Mouse (Mus musculus): ENCODE results near the gene Coro2a.
"Not testable (repeated sequence)": the region's sequence is repeated elsewhere in the genome, so short reads cannot be mapped to it uniquely, and the experiment has no call there.

The Coro2a gene

DNA sequence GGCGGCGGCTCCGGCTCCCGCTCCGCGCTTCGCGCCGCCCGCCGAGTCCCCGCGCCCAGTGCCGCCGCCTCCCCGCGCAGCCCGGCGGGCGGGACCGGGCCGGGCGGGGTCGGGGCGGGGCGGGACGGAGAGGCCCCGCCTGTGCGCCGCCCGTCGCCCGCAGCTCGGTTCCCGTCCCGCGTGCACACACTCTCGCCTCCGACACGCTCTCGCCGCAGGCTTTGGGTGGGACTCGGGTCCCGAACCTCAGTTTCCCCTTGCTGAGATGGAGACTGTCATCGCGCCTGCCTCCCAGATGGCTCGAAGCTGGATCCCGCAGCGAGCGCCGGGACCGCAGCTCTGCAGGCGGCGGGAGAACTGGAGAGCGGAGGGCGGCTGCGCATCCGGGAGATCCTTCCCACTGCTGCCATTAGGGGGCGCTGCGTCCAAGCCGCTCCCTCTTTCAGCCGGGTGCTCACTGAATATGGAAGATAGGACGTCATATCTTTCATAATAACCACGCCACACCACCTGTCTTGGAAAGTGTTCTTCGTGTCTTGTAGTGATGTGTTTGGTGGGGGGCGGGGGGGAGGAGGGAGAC is at the start of gene Coro2a:
Coro2a (minus strand) TSS at position 359 of the 580 bp plus-strand sequence.
- DNase-seq, result peak; percentile 89

DNA sequence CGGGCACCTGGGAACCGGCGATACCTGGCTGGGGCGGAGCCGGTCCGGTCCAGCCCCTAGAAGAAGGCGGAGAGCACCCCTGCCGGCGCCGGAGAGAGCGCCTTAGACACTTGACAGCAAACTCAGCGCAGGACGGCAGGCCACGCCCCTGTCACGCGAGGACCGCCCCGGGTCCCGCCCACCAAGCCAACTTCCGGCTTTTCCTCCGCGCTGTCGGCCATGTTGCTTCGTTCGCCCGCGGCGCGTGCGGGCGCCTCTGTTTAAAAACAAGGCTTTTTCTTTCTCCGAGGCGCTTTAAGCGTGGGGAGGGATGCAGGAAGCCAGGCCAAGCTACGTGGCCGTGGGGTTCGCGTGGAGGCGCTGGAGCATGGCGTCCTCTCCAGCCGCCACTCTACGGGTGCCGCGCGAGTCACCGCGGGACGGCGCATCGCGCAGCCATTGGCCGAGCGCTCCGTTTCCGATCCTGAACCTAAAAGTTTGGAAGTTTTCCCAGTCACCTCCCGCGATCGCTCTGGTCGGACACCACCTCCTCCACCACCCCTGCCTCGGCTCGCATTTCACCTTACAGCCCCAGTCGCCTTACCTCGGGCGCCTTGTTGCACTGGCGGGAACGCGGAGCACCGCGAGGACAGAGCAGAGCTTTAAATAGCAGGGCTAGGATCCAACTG is 48.2 kb upstream of the Coro2a start, which contains the start of gene Tbc1d2:
Tbc1d2 (minus strand) TSS at position 124 of the 668 bp plus-strand sequence.
- peak; percentile 94 for DNase-seq

DNA sequence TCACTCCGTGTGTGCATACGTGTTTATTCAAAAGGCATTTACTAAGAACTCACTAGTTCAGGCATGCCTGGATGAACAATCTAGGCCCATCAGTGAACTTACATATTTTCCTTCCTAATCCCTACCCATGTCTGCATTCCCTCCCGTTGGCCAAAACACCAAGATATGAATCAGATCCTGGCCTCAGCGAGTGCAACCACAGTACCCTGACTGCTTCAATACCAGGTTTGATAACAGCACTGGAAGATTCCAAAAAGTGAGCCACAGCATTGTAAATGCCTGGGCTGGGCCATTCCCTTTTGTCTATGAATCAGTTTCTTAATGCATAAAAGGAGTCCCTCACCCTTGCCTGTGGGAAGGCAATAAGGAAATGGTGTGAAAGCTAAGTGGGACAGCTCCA is 47.2 kb upstream of the Coro2a start:
- no peak for DNase-seq

DNA sequence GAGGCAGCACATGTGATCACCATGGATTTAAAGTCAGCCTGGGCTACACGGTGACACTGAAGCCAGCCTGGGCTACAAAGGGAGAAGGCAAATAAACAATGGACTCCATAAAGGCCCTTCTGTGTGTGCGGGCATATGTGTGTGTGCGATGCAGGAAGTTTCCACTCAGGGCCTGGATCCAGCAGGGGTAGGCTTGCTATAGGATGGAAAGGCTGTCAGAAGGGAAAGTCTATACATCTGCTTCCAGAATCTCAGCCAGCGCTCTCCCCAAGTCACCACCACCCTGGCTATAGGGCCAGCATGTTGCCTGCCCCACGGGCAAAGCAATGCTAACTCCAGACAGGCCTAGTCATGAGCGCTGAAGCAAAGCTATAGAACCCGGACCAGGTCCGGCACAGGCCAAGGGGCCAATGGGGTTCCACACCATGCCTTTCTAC is 41.7 kb upstream of the Coro2a start:
- no peak for DNase-seq

DNA sequence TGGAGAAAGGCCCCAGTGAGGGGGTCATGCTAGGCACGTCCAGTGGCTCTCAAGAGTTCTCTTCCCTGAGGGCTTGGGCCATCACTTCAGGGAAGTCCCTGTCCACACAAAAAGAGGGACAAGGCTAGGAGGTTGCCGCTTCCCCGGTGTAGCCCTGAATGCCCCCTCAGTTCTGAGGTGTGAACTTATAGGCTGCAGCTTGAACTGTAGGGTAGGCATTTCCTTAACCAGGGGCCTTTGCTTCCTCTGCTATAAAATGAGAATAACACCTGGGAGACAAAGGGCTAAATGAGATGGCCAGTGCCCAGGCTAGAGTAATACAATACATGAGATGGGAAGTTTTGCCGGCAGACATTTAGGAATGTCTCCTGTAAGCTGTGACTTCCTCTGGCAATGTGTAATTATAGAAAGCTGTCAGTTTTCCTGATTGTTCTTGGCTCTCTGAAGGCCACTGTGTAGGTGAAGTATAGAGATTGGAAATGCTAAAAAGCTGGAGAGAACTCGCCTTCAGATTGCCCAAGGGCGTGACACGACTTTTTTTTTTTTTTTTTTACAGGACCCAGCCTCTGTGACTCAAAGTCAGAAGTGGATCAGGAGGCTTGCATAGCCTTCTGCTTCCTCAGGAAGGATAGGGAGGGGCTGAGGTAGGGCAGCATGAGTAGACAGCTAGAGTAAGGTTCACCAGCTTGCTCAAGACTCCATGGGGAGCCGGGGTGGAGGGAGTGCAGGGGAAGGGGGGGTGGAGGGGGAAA is 41.1 kb upstream of the Coro2a start:
- DNase-seq, result no peak

DNA sequence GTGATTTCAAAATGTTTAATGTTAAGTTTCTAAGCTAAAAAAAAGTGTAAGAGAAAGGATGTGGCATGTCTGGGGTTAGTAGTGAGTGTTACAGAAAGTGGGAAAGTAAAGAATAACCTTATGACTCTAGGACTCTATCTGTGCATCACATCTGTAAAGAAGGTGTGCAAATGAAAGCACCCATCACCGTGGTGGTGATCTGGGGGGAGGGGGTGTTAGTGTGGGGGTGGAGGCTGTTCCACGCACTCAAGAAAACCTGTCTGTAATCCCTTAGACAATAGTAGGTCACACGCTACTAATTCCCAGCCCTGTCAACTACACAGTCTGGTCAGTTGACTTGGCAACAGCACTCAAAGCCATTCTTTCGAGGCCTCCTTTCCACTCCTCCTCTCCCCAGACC is 39.3 kb upstream of the Coro2a start:
- peak; percentile 46 for DNase-seq

DNA sequence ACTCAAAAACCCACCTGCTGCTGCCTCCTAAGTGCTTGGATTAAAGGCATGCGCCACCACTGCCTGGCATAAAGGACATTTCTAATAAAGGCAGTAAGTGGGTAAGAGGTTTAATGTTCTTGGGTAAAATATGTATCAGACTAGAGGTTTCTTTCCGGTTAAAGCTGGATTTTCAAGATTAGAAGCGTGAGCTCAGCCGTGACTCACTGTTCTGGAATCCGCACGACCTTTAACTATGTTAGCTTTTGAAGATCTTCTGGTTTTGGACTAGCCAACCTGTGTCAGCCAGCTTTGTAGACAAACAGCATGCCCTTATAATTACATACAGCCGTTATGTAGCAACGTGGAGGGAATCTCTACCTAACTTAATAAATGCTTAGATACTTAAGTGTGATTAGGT is 37.9 kb upstream of the Coro2a start:
- no peak for DNase-seq

DNA sequence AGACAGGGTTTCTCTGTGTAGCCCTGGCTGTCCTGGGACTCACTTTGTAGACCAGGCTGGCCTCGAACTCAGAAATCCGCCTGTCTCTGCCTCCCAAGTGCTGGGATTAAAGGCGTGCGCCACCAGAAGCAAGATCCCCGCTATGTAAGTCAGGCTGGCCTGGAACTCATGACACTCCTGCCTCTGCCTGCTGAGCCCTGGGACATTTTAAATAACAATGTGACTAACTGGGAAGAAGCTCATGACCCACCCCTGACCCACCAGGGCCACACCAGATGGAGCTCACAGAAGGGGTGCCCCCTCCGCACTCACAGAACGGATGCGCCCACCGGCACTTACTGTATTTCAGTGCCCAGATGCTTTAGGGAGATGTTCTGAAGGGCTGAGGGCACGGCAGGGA is 35.2 kb upstream of the Coro2a start:
- DNase-seq, result not testable (repeated sequence)

DNA sequence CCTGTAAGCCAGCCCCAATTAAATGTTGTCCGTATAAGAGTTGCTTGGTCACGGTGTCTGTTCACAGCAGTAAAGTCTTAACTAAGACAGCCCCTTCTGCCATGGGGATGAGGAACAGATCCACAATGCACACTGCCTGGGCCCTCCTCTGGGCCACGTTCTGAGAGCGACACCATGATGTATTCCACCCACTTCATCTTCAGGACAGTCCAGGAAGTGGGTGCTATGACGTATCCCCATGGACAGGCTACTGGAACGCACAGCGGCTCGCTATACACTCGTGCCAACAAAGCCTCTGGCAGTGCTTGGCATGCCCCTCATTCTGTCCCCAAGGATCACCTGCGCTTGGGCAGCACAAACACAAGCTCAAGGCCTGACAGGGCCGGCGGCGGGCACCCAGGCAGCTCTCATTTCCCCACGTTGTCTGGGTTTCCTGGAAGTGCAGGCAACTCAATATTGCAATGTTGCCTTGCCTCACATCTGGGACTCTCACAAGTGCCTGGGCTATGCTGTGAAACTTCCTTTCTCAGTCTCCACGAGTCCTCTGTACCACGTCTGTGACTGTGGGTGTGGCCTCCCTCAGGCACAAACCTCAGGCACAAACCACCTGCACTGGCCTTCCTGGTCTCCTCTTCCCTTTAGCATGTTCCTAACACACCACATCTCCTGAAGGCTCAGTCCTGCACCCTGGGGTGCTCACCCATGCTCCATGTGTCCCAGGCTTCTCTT is 33.9 kb upstream of the Coro2a start:
- no peak for DNase-seq

DNA sequence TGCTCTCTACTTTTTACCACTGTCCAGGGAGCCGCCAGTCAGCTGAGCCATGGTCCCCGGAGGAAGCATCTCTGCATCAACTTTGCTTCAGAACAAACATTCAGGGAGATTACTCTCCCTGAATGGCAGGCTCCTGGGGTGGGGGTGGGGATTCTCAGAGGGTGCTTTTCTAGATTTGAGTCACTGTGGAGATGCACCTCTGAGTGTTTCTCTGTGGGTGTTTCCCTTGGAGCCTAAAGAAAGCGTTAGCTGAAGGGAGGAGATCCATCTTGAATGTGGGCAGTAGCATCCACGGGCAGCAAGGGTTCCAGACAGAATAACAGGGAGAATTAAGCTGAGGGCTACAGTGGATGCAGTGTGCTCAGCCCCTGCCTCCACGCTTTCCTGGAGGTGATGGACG is 32.9 kb upstream of the Coro2a start:
- DNase-seq, result no peak

DNA sequence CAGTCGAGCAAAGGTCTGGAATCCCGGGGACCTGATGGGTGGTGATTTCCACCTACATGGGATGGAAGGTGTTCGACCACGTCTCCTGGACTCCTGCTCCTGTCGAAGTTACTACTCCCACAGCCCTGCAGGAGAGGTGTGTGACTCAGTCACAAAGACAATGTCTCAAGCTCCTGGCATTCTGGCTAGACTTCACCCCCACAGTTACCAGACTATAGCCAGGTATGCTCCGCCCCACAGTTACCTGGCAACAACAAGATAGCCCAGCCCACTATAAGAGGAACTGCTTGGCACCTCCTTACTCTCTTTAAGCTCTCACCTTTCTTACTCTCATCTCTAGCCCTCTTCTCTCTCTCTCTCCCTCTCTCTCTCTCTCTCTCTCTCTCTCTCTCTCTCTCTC is 31.6 kb upstream of the Coro2a start:
- not testable (repeated sequence) for DNase-seq

DNA sequence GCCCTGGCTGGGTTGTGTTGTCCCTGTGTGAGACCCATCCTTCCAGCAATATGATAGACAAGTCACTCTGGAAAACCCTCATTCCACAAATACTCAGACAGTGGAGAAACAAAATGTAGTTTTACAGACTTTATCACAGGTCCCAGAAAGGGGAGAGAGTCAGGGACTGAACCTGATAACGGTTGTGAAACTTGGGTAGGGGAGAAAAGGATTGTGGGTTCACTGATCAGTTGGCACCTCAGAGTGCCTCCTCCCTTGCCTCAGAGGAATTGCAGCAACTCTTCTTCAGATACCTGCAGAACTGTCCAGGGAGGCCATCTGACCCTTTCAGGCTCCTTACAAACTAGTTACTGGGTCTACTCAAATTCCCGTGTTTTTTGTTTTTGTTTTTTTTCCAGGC is 30.5 kb upstream of the Coro2a start:
- DNase-seq, result no peak

DNA sequence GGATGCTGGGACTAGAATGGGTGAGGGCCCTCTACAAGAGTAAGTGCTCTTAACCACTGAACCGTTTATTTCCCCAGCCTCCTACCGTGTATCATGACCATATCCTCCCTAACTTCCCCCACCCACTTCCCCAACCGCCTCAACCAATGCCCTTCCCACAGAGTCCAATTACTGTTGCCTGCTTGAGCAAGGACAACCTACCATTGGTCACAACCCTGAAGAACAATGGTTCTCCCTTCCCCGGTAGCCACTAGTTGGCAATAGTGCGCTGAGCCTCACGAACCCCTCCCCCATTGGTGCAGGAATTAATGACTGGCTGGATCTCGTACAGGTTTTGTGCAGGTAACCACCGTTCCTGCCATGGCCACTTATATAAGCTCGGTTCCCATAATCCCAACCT is 28.4 kb upstream of the Coro2a start:
- DNase-seq, result peak; percentile 44

DNA sequence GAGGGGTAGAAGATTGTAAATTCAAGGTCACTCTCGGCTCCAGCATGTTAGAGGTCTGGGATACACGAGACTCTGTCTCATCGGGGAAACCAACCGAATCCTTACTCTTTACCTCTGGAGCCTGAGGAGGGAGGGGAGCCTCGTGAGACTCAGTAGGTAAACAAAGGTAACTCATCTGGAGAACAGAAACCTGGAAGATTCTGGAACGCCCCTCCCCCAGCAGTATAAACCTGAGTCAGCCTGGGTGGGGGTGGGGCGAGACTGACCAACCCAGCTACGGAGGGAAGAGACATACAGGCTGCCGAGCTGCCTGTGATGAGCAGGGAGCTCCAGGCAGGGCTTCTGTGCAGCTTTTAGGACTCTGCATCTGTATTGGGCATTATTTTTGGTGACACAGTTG is 26.9 kb upstream of the Coro2a start:
- DNase-seq, result peak; percentile 17

DNA sequence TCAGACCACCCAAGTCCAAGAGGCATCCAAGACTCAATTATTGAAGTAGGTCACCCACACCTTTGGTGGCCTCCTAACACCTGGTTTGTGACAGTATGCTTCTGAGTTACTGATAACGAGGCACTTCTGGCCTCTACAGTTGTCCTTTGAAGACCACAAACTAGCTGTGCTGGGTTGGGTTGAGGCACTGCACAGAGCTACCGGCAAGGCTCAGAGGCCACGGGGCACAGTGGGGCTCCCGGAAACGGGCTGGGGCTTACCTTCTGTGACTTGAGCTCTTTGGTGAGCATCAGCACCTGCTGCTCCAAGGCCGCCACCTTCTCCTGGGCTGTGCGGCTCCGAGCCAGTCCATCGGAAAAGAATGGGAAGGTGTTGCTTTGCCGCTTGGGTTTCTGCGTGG is 26.1 kb upstream of the Coro2a start:
- DNase-seq, result peak; percentile 16

DNA sequence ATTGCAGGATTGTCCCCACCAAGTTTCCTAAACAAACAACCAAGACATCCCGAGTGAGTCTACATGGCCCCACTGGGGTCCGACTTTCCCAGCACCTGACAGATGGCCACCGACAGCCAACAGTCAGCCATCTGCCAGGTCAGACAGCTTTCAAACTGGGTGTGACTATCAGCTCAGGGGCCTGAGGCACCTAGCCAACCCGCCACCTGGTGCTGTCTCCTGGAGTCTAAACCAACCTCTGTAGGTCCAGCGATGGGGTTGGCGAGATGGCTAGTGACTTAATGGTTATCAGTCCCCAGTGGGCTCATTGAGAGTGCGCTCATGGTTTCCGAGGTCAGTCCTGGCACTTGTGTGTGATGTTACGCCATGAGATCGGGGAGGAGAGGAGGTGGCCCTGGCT is 23.1 kb upstream of the Coro2a start:
- peak; percentile 20 for DNase-seq

DNA sequence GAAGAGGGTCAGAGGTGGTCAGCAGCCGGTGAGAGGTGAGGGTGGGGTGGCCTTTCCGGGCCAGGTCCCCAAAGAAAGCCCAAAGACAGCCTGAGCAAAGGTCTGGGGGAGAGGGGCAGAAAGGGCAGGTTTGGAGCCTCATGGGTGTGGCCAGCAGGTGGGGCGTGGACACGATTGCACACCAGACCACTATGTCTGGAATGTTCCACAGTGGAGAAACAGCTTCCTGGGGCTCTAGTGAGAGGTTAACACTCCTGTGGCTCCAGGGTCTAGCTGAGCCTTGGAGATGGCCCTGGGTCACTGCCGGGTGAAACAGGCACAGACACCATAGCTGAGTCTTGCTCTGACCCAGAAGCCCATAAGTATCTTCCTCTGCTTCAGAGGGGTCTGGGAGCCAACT is 21.0 kb upstream of the Coro2a start:
- DNase-seq, result no peak

DNA sequence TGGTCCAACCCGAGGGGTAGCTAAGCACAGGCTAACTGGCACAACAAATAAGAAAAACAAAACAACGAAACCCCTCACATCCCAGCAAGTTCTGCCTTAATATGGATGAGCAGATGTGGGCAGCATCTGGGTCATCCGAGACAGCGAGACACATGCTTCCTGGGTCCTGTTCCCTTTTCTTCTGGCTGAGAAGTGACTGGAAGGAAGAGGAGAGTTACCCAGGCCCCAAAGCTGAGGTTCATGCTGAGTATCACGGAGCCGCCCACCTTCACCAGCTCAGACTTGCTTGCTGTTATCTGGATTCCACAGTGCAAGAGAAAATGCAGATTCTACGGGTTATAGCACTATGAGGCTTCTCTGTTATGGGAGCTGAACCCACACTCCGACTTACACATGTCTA is 18.9 kb upstream of the Coro2a start:
- DNase-seq, result no peak

DNA sequence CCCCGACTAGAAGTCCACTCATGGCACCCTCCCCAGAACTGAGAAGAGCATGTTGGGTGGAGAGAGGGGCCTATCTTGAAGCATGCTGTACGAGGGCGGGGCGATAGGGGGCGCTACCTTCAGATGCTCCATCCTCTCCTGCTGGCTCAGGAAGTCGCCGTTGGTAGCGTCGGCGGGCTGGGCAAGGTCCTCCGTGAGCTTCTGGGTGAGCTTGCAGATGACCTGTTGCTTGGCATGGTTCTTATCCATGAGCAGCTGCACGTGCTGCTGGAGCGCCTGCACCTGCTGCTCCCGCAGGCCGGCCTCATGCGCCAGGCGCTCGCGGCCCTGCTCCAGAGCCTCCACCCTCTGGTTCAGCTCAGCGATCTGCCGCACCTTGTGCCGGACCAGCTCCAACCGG is 18.3 kb upstream of the Coro2a start:
- peak; percentile 68 for DNase-seq

DNA sequence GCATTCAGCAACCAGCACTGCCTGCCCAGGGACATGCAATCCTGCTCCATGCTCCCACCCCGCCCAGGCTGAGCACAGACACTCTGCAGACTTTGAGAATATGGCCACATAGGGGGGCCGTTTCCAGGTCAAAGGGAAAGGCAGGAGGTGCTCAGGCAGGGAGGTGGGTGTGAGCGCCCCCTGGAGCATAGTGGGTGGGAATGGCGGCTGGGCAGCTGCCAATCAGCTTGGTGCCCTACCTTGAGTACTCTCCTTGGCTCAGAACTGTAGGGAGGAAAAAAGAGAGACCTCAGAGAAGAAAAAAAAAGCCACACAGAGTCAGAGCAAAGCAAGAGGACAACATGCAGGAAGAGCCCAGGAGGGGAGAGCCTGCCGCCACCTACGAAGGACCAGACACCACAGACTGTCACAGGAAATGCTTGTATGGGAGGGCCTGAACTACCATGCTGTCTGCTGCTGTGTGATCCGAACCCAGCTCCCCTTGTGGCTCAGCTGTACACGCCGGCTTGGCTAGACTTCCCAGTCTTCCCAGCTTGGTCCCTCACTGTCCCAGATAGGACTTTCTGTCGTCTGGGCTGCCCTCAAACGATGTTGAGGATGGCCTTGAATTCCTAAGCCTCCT is 16.3 kb upstream of the Coro2a start:
- DNase-seq, result no peak

DNA sequence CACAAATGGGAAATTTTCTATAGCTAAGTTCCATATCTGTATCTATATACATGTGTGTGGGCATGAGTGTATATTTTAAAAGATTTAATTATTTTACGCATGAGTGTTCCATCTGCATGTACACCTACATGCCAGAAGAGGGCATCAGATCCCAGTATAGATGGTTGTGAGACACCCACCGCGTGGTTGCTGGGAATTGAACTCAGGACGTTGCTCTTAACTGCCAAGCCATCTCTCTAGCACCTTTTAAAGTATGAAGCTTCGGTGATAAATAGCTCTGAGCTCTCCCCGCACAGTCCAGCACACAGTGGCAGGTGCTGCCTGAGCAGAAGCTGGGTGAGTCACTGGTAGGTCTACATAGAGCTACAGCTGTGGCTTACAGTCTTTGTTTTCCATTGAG is 15.4 kb upstream of the Coro2a start:
- no peak for DNase-seq

DNA sequence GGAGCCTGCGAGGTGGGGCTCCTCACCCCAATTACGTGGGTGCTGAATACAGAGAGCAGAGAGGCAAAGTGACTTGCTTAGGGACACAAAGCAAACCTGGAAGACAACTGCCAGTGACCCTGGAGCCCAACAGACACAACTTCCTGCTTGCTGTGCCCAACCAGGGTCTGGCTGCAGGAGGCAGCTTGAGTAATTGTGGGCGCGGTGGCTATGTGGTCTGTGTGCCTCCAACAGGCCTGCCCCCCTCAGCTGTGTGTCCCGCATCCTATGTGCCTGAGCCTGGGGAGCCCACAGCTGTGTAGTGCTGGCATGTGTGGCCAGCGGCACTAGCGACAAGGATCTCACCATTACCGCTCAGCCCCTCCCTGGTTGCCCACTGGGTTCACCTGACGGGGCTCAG is 12.6 kb upstream of the Coro2a start:
- DNase-seq, result no peak

DNA sequence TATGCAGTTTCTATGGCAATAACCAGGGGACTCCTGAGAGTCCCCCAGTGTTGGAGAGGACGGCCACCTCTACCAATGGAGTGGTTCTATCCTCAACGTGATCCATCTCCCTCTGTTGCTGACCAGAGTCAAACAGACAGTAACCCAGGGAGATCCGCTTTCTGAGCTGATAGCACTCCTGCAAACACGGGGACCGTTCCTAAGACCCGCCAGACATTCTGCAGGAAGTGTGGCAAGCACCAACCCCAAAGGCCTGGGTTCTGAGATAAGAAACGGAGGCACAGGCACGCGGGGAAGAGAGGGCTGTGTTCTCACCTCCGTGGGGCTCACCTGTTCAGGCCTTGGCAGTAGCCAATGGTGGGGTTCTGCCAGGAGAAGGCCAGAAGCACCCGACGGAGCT is 11.6 kb upstream of the Coro2a start:
- DNase-seq, result no peak

Data from retina, postnatal 1 day (tissue).